Mouse (Mus musculus) heart, adult 2 months (tissue): ENCODE results near the gene Agr3.

Source experiments
- CTCF ChIP-seq: fragments of 200-600 bp; IDR thresholded peaks from 2 replicates; pipeline ENCODE4 v1.8.1; 2022; ENCODE audit warnings: antibody characterized with exemption, mild to moderate bottlenecking, moderate library complexity
- EP300 ChIP-seq: fragments of 200-500 bp; IDR thresholded peaks from 2 replicates; pipeline ENCODE4 v1.6.1; 2011; ENCODE audit warnings: low read depth, low read length, control low read depth; ENCODE audit not compliant: insufficient read depth

- TF ChIP-seq EP300, result no peak
- TF ChIP-seq CTCF, result no peak
Measured at GRCm38 (mm10) chr12:35951757-35952156, 26.3 kb downstream of the Agr3 start.
